Mouse (Mus musculus) kidney, postnatal 0 days (tissue): Measurements from ENCODE around the gene Slc35e4. TPM values are rescaled to one million over a fixed set of nuclear protein-coding genes. Genes with fewer than 3 reads are reported as not detected.
"Not testable (repeated sequence)": the region's sequence is repeated elsewhere in the genome, so short reads cannot be mapped to it uniquely, and the experiment has no call there.

ENCODE experiments used
- ATAC-seq: fragments of 200-750 bp; cut with Nextera tagmentation; replicated peaks from 2 replicates; pipeline ENCODE4 v1.8.0; 2017; ENCODE audit warnings: low read depth, moderate number of reproducible peaks, moderate TSS enrichment, moderate library complexity; ENCODE audit not compliant: low FRiP score
- DNase-seq: peaks from one replicate; pipeline ENCODE4 v3.0.0-alpha.2; 2016; ENCODE audit warnings: low spot score
- H3K27ac ChIP-seq: fragments of 300-500 bp; sonication (generic); 2 replicates; pipeline ENCODE4 v1.5.1; 2014; ENCODE audit warnings: mild to moderate bottlenecking
- H3K27me3 ChIP-seq: fragments of 300-500 bp; sonication (generic); 2 replicates; pipeline ENCODE4 v1.6.1; 2014; ENCODE audit warnings: low read length, mixed read lengths; ENCODE audit not compliant: insufficient read depth
- H3K36me3 ChIP-seq: fragments of 300-500 bp; sonication (generic); 2 replicates; pipeline ENCODE4 v1.6.1; 2014; ENCODE audit warnings: low read length, mixed read lengths; ENCODE audit not compliant: insufficient read depth
- H3K4me1 ChIP-seq: fragments of 300-500 bp; sonication (generic); replicated peaks from 2 replicates; pipeline ENCODE4 v1.6.1; 2014; ENCODE audit warnings: antibody characterized with exemption, low read length, mixed read lengths; ENCODE audit not compliant: insufficient read depth
- H3K4me2 ChIP-seq: fragments of 300-500 bp; sonication (generic); 2 replicates; pipeline ENCODE4 v1.6.1; 2014; ENCODE audit warnings: mild to moderate bottlenecking, low read length, moderate library complexity, mixed read lengths
- H3K4me3 ChIP-seq: fragments of 300-500 bp; sonication (generic); replicated peaks from 2 replicates; pipeline ENCODE4 v1.5.1; 2014; ENCODE audit warnings: low read depth, low read length
- H3K9ac ChIP-seq: fragments of 300-500 bp; sonication (generic); 2 replicates; pipeline ENCODE4 v1.6.1; 2014; ENCODE audit warnings: low read depth, low read length
- H3K9me3 ChIP-seq: fragments of 300-500 bp; sonication (generic); replicated peaks from 2 replicates; pipeline ENCODE4 v1.6.1; 2016; ENCODE audit warnings: low read length, inconsistent platforms, mixed read lengths
- CTCF ChIP-seq: IDR thresholded peaks from 2 replicates; pipeline ENCODE4 v1.5.1; 2016; ENCODE audit warnings: antibody characterized with exemption, low read depth, mild to moderate bottlenecking, moderate library complexity
- WGBS: fragments of 180-500 bp; shearing (Covaris S2); extraction: QIAGEN DNeasy Blood & Tissue Kit; methylation state at CpG from one replicate; pipeline ENCODE4 v1.1.7; 2014; 5-methylcytosine and 5-hydroxymethylcytosine counted together
- polyA plus RNA-seq: library from polyadenylated mRNA; unstranded; fragments of >200 nt; fragmentation: Nextera tagmentation; extraction: Ambion mirVana; gene quantifications from 2 replicates; pipeline ENCODE4 v1.2.1, GENCODE M21; 2015

Slc35e4 gene
- 6.6 and 6.9 TPM in 2 replicates for polyA plus RNA-seq

DNA sequence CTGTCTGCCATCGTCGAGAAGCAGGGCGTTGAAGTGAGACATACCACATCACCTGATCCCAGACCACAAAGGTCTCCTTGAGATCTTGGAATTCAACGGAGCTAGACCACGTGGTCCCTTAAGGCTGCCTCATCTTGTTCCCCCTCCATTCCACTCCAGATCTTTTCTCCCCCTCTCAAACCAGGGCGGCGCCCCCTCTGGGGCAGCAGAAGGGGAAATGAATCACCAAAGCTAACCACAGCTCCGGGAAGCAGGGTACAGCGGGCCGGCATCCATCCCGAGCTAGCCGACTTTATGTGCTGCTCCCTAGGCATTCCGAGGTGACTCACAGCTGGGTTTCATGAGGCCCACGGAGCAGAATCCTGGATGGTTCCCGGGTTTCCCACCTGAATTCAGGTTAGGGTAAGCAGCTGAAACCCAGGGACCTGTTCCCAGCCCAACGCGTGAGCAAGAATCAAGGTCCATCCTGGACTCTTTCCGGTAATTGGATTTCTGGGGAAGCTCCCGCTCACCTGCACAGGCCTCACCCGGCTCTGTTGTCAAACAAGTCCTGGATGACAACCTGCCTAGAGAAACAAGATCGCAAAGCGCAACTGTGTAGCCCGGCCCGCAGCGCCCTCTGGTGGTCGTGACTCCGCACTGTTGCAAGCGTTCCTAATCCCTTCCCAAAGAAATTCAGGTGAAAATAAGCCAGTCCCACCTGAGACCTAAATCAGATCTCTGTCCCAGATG lies at the start of gene Slc35e4:
TSS of gene Slc35e4 (minus strand) at position 556 of the 732 bp plus-strand sequence.
- WGBS, result under 1% methylated on average over 28 of the region's 28 CpGs
- Histone ChIP-seq H3K4me3 (peak within 1 kb of the TSS; percentile 55), H3K9ac (peak within 1 kb of the TSS; percentile 25), H3K4me2 (peak within 1 kb of the TSS; percentile 69), H3K4me1 (peaks cover 28% of the 10 kb centered on the region; the same call in 1 of the 2 replicates), H3K9me3 (no peaks in the 10 kb centered on the region), H3K27ac (peak within 1 kb of the TSS; percentile 64; the same call in 1 of the 2 replicates), H3K27me3 (no peaks in the 10 kb centered on the region), H3K36me3 (0 out of 2 replicates have a peak, but pooled peaks cover 5% of the 10 kb centered on the region)
- DNase-seq, result peak; percentile 83
- ATAC-seq, result peak; percentile 47
- TF ChIP-seq CTCF, result peak; percentile 95

DNA sequence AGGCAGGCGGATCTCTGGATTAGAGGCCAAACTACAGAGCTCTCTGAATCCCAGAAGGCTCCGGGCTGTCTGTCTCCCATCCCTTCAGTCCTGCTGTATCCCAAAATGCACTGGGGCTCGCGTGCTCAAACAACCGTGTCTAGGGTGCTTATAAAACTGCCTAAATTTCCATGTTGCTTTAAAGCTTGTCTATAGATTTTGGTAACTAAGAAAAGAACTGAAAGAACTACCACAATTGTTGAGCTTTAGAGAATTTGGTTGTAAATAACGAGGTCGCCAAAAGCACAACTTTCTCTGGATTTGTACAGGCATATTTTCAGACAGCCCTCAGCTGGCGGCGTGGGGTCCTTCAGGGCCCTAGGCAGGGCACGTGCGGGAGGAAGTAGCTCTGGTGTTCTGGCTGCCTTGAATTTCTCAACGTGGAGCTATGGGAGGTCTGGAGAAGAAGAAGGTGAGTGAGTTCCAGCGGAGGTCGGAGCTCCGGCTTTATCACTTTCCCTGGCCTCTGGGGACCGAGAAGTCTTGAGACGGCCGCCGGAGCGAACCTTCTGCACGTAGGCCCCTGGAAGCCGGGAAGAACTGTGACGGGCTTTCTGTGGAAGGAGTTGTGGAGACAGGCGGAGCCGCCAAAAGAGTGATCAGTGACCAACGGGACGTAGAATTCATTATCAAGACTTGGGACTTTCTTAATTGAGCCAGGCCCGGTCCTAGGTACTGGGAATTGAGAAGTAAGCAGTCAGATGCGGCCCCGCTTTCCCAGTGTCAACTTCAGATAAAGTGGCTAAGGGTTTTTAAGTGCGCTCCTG lies 49.3 kb upstream of the Slc35e4 start, which contains the start of gene Pes1:
TSS of gene Pes1 (plus strand) at position 366 of the 806 bp plus-strand sequence.
- peak; percentile 93 for DNase-seq
- peak within 1 kb of the TSS; percentile 64 for H3K9ac ChIP-seq
- peak within 1 kb of the TSS; percentile 74 for H3K4me2 ChIP-seq
- H3K36me3 ChIP-seq, result peaks cover 8% of the 10 kb centered on the region; the same call in 1 of the 2 replicates
- peak; percentile 87 for ATAC-seq
- no peak for TF ChIP-seq CTCF
- no peaks in the 10 kb centered on the region for H3K9me3 ChIP-seq
- H3K27me3 ChIP-seq, result no peaks in the 10 kb centered on the region
- H3K4me3 ChIP-seq, result peak within 1 kb of the TSS; percentile 64
- H3K27ac ChIP-seq, result peak within 1 kb of the TSS; percentile 84
- WGBS, result under 1% methylated on average over 31 of the region's 31 CpGs
- 0 out of 2 replicates have a peak, but pooled peaks cover 6% of the 10 kb centered on the region for H3K4me1 ChIP-seq

DNA sequence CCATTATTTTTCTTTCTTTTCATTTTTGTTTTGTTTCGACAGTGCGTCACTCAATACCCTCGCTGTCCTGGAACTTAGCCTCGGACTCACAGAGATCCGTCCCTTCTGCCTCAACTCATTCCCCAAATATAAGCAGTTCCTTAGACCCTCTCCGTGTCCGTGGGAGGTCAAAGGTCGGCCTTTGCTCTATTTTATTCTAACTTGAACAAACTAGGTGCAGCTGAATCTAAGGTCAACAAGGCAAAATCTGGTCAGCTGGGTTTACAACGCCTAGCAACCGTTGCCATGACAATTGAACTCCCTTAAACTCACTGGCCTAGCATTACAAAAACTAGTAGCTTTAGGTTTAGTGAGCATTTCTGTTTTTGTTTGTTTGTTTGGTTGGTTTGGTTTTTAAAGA lies 48.7 kb upstream of the Slc35e4 start:
- DNase-seq (no peak), ATAC-seq (peak; percentile 38; the same call in 1 of the 2 replicates)
- WGBS, result 87% methylated on average over 10 of the region's 10 CpGs
- TF ChIP-seq CTCF, result no peak
- Histone ChIP-seq H3K4me3 (0 out of 2 replicates have a peak overlapping the region, but pooled peaks have one; percentile 64), H3K9ac (peak overlapping the region; percentile 64; the same call in 1 of the 2 replicates), H3K9me3 (no peaks in the 10 kb centered on the region), H3K27me3 (no peaks in the 10 kb centered on the region), H3K4me2 (peak overlapping the region; percentile 74; the same call in 1 of the 2 replicates), H3K36me3 (peaks cover 3% of the 10 kb centered on the region; the same call in 1 of the 2 replicates), H3K4me1 (0 out of 2 replicates have a peak, but pooled peaks cover 6% of the 10 kb centered on the region), H3K27ac (peak overlapping the region; percentile 84; the same call in 1 of the 2 replicates)

DNA sequence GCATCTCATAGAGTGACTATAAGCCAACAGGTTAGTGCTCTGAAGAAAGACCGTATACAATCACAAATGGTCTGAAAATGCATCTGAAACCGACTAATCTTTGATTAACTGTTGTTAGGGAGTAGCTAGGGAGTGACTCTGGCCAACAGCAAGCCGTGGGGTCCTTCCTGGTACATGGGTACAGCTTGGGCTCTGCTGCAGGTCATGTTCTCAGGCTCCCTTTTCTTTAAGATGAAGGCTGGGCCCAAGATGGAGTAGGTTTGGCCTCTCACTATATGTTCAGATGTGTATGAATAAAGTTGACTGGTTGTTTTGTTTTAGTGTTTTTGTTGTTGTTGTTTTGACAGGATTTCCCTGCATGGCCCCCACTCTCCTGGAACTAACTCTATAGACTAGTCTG lies 47.3 kb upstream of the Slc35e4 start:
- TF ChIP-seq CTCF, result no peak
- DNase-seq, result no peak

DNA sequence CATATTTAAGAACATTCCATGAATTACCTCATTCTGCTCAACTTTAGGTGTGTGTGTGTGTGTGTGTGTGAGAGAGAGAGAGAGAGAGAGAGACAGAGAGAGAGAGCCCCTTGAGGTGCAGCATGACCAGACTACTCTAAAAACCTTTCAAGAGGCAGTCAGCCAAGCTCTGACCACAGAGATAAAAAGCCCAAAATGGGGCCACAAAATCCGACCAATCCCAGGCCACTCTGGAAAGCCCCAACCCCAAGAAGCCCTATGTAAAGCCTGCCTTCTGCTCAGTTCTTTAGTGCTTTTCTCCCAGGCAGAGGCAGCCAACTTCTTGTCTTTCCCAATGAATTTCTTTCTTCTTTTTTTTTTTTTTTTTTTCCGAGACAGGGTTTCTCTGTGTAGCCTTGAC lies 46.4 kb upstream of the Slc35e4 start:
- no peak for DNase-seq
- Histone ChIP-seq H3K4me3 (no peak overlapping the region), H3K4me2 (no peak overlapping the region), H3K27ac (no peak overlapping the region), H3K36me3 (no peaks in the 10 kb centered on the region), H3K4me1 (0 out of 2 replicates have a peak, but pooled peaks cover 6% of the 10 kb centered on the region), H3K27me3 (no peaks in the 10 kb centered on the region), H3K9me3 (no peaks in the 10 kb centered on the region), H3K9ac (no peak overlapping the region)
- ATAC-seq, result no peak
- no peak for TF ChIP-seq CTCF
- WGBS, result 58% methylated on average over 1 of the region's 2 CpGs

More for the DNA sequence above, 47.3 kb upstream of the Slc35e4 start:
- Histone ChIP-seq H3K9me3 (no peaks in the 10 kb centered on the region), H3K27me3 (no peaks in the 10 kb centered on the region), H3K4me3 (no peak overlapping the region), H3K9ac (no peak overlapping the region), H3K4me1 (0 out of 2 replicates have a peak, but pooled peaks cover 6% of the 10 kb centered on the region), H3K4me2 (no peak overlapping the region), H3K36me3 (no peaks in the 10 kb centered on the region), H3K27ac (no peak overlapping the region)
- ATAC-seq, result no peak
- WGBS, result 66% methylated on average over 3 of the region's 3 CpGs

DNA sequence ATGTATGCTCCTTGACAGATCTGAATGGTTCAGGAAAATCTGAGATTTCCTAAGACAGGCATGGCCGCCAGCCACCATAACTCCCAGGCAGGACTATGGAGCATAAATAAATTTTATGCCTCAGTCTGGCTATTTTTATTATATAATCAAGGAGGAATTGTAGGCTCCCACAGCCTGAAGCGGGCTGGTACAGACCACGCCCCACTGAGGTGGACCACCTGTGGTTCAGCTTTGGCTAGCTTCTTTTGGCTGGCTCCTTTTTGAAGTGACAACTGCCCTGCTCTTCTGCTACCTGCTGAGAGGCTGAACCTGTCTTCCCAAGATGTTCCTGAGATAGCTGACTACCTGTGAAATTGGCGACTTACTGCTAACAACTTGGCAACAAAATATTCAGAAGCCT lies 40.9 kb upstream of the Slc35e4 start:
- not testable (repeated sequence) for H3K36me3 ChIP-seq, H3K27ac ChIP-seq, H3K27me3 ChIP-seq, H3K9ac ChIP-seq, H3K4me2 ChIP-seq, H3K4me1 ChIP-seq, H3K4me3 ChIP-seq, ATAC-seq, DNase-seq, H3K9me3 ChIP-seq
- 70% methylated on average over 4 of the region's 4 CpGs for WGBS

DNA sequence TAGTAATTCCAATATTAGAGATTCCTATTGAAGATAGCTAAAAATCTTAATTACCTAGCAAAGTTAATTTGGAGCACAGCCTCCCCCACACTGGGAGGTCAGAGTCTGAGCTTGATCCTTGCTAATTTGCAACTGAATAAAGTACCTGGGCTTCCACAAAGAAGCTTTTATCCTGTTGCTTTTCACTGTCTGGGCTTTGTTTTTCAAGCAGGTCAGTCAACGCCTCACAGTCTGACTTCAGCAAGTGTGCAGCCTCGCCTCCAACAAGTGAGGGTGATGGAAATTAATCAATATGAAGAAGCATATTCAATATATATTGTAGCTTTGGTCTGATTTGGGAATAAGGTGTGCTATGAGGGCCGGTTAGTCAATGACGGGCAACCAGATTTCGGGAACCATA lies 40.4 kb upstream of the Slc35e4 start:
- DNase-seq, result not testable (repeated sequence)
- 85% methylated on average over 5 of the region's 5 CpGs for WGBS

More for the DNA sequence above, 40.4 kb upstream of the Slc35e4 start:
- H3K36me3 ChIP-seq, H3K4me3 ChIP-seq, H3K9ac ChIP-seq, H3K4me2 ChIP-seq, H3K9me3 ChIP-seq, H3K4me1 ChIP-seq, ATAC-seq, H3K27ac ChIP-seq, H3K27me3 ChIP-seq: not testable (repeated sequence)
